Mouse (Mus musculus) embryonic facial prominence, embryonic 11.5 days (tissue): ENCODE measurements at regions not wholly inside any gene's neighbourhood (a gene's known extent, or its start where the extent isn't known, plus 50 kb on each side); places are given as distances from the start of the nearest gene placed in this dataset.

Source experiments
- ATAC-seq: fragments of 200-750 bp; cut with Nextera tagmentation; replicated peaks from 2 replicates; pipeline ENCODE4 v1.8.0; 2017; ENCODE audit warnings: low read depth; ENCODE audit not compliant: insufficient number of reproducible peaks, low FRiP score, low TSS enrichment
- DNase-seq: peaks from one replicate; pipeline ENCODE4 v3.0.0-alpha.2; 2015; ENCODE audit warnings: low spot score
- H3K27ac ChIP-seq: fragments of 300-500 bp; sonication (generic); replicated peaks from 2 replicates; pipeline ENCODE4 v1.5.1; 2014; ENCODE audit warnings: mild to moderate bottlenecking, low read depth, low read length, control low read depth
- H3K27me3 ChIP-seq: fragments of 300-500 bp; sonication (generic); 2 replicates; pipeline ENCODE4 v1.6.1; 2014; ENCODE audit warnings: mild to moderate bottlenecking, low read length, moderate library complexity, mixed read lengths; ENCODE audit not compliant: control insufficient read depth, insufficient read depth
- H3K36me3 ChIP-seq: fragments of 300-500 bp; sonication (generic); replicated peaks from 2 replicates; pipeline ENCODE4 v1.6.1; 2014; ENCODE audit warnings: low read depth, mild to moderate bottlenecking, low read length, moderate library complexity, mixed read lengths; ENCODE audit not compliant: control insufficient read depth, insufficient read depth
- H3K4me1 ChIP-seq: fragments of 300-500 bp; sonication (generic); 2 replicates; pipeline ENCODE4 v1.6.1; 2014; ENCODE audit warnings: low read length, mixed read lengths; ENCODE audit not compliant: control insufficient read depth, insufficient read depth
- H3K4me2 ChIP-seq: fragments of 300-500 bp; sonication (generic); 2 replicates; pipeline ENCODE4 v1.6.1; 2014; ENCODE audit warnings: low read depth, mild to moderate bottlenecking, control low read depth, low read length, moderate library complexity
- H3K4me3 ChIP-seq: fragments of 300-500 bp; sonication (generic); 2 replicates; pipeline ENCODE4 v1.5.1; 2014; ENCODE audit warnings: low read depth, low read length, control low read depth
- H3K9ac ChIP-seq: fragments of 300-500 bp; sonication (generic); replicated peaks from 2 replicates; pipeline ENCODE4 v1.6.1; 2014; ENCODE audit warnings: mild to moderate bottlenecking, control low read depth, low read length
- H3K9me3 ChIP-seq: fragments of 300-500 bp; sonication (generic); replicated peaks from 2 replicates; pipeline ENCODE4 v1.6.1; 2016; ENCODE audit warnings: mild to moderate bottlenecking, low read length, inconsistent platforms, mixed read lengths; ENCODE audit not compliant: control insufficient read depth
- WGBS: fragments of 180-500 bp; shearing (Covaris S2); extraction: QIAGEN DNeasy Blood & Tissue Kit; methylation state at CpG from one replicate; pipeline ENCODE4 v1.1.7; 2014; 5-methylcytosine and 5-hydroxymethylcytosine counted together

DNA sequence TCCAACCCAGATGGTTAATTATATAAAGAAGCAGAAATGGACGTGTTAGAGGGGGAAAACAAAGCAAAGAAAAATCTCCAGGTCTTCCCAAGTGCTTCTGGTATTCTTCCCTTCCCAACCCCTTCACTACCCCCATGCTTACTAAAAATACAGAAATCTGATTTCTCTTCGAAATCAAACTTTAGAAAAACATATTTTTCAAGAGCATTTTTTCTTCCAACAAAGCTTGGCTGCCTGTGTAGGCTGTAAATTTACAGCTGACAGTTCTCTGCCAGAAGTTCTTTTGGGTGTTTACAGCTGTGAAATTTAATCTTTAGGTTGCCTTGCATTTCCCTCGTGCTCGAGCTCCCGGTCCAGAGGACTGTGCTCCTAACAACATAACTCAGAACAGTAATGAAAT is 234.9 kb upstream of the Akirin2 start:
- H3K4me3 ChIP-seq, result no peak overlapping the region
- H3K27ac ChIP-seq, result no peak overlapping the region
- H3K4me1 ChIP-seq, result no peaks in the 10 kb centered on the region
- no peak overlapping the region for H3K4me2 ChIP-seq
- no peaks in the 10 kb centered on the region for H3K27me3 ChIP-seq
- no peaks in the 10 kb centered on the region for H3K36me3 ChIP-seq
- ATAC-seq (no peak), DNase-seq (no peak)
- WGBS, result 51% methylated on average over 5 of the region's 5 CpGs
- no peak overlapping the region for H3K9ac ChIP-seq
- no peaks in the 10 kb centered on the region for H3K9me3 ChIP-seq

DNA sequence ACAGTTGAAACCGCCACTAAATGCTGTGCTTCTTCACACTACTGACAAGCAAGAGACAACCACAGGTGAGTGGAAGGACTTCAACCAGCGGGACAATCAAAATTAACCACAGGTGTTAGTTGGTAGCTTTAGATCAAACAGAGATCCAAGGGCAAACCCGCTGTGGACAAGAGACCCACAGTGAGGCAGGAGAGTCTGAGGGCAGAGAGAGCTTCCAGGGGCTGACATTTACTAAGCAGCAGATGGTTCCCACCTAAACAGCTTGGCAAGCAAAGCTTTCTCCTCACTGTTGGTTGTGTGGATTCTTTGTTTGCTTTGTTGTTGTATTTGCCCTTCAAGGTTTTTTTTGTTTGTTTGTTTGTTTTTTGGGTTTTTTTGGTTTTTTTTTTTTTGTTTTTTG is 227.9 kb upstream of the Akirin2 start:
- Histone ChIP-seq H3K4me3 (no peak overlapping the region), H3K9ac (no peak overlapping the region), H3K27ac (no peak overlapping the region), H3K9me3 (no peaks in the 10 kb centered on the region), H3K4me1 (no peaks in the 10 kb centered on the region), H3K4me2 (no peak overlapping the region), H3K27me3 (no peaks in the 10 kb centered on the region), H3K36me3 (no peaks in the 10 kb centered on the region)
- ATAC-seq (no peak), DNase-seq (no peak)
- WGBS, result 65% methylated on average over 3 of the region's 3 CpGs

DNA sequence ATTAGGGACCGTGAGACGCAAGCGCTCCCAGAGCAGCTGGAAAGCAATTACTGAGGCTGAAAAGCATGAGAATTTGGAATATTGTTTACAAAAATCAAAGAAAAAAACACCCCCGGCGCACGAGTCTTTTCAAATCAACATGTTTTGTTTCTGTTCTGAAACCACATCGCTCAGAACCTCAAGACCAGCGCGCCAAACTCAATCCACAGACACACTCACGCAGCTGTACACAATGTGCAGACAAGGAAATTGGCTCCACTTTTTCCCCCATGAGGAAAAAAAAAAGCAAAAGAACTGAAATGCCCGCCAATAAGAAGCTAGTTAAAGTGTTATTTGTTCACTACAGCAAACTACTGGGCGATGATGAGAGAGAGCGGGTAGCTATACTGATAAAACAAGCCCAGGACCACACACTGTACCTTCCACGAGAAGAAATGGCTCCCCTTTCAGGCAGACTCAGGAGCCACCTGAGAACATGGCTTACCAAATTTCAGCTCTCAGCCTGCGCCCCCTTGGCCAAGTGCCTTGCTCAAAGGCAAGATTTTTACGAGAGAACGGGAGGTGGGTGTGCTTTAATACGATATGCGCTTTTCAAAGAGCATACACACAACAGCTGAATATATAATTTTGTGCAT is 222.5 kb upstream of the Akirin2 start:
- WGBS, result 68% methylated on average over 19 of the region's 19 CpGs

DNA sequence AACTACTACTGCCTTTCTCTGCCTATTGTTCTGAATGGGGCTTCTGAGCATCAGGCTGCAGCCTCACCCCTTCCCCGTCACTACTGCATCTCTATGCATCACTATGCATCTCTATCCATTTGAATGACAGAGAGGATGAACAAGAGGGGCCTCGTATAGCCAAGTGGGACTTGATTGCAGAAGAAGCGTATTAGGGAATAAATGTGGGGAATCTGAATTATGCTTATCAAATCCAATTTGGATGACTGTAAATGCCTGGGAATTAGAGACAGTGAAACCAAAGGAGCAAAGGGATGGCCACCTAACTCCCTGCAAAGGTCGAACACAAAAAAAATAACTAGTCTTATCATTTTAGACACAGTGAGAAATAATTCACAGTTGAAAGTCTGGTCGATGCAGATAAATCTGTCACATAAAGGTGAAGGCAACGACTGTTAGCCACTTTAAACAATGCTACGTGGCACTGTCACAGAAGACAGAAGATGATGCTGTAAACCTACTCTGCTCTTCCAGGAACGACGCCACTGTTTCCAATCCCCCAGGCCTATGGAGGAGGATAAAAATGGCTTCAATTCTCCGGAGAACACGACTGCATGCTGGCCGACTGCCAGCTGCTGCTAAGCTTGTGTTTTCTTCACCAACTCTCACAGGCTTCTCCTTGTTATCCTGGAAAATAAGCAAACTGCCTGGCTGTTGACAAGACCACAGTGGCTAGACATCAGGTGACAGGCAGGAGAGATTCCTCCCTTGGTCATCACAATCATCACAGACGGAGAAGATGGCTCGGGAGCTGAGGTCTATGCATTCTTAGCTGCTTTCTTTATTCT is 213.6 kb upstream of the Akirin2 start:
- DNase-seq, result no peak

More for the DNA sequence above, 222.5 kb upstream of the Akirin2 start:
- no peak overlapping the region for H3K4me2 ChIP-seq
- no peak for ATAC-seq
- H3K4me3 ChIP-seq, result no peak overlapping the region
- H3K9me3 ChIP-seq, result no peaks in the 10 kb centered on the region
- DNase-seq, result no peak
- no peaks in the 10 kb centered on the region for H3K27me3 ChIP-seq
- no peak overlapping the region for H3K27ac ChIP-seq
- no peaks in the 10 kb centered on the region for H3K36me3 ChIP-seq
- no peaks in the 10 kb centered on the region for H3K4me1 ChIP-seq
- H3K9ac ChIP-seq, result no peak overlapping the region

DNA sequence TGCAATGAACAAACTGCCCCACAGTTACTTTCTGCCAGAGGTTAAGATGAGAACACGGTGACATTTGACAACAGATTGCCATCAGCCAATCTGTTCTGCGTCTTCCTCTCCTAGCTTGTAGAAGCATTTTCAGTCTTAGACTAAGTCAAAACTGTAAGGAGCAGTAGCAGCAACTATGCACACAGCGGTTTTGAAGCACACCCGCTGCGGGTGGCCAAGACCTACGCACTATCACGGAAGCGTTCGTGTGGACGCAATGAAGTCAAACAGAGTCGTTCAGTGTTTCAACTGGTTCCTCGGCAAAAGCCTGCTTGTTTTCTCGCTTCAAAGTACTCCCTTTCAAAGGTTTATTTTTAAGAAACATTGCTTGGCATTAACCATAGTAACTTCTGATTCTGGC is 212.9 kb upstream of the Akirin2 start:
- no peak for DNase-seq
- no peaks in the 10 kb centered on the region for H3K36me3 ChIP-seq
- 90% methylated on average over 13 of the region's 13 CpGs for WGBS
- H3K27ac ChIP-seq, result no peak overlapping the region
- no peaks in the 10 kb centered on the region for H3K9me3 ChIP-seq
- H3K4me1 ChIP-seq, result no peaks in the 10 kb centered on the region
- no peaks in the 10 kb centered on the region for H3K27me3 ChIP-seq
- no peak for ATAC-seq
- H3K9ac ChIP-seq, result no peak overlapping the region
- H3K4me3 ChIP-seq, result no peak overlapping the region
- H3K4me2 ChIP-seq, result no peak overlapping the region

More for the DNA sequence above, 213.6 kb upstream of the Akirin2 start:
- H3K27me3 ChIP-seq, result no peaks in the 10 kb centered on the region
- H3K4me3 ChIP-seq, result no peak overlapping the region
- no peak overlapping the region for H3K27ac ChIP-seq
- no peaks in the 10 kb centered on the region for H3K4me1 ChIP-seq
- 65% methylated on average over 14 of the region's 14 CpGs for WGBS
- no peaks in the 10 kb centered on the region for H3K9me3 ChIP-seq
- ATAC-seq, result no peak
- no peaks in the 10 kb centered on the region for H3K36me3 ChIP-seq
- no peak overlapping the region for H3K4me2 ChIP-seq
- no peak overlapping the region for H3K9ac ChIP-seq

DNA sequence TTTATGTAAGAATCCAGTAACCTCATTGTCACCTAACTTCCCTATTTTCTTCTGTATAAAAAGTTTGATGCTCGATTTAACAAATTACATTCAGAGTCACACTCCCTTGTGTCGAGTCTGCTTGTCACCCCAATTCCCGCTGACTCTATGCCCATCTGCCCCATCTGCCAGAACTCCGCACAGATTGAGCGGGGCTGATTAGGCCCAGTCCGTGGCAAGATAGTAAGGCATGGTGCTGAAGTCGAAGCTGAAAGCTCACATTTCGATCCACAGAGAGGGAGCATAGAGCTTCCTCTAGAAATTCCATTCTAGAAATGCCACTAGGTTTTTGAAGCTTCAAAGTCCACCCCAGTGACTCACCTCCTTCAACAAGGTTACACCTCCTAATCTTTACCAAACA is 210.7 kb upstream of the Akirin2 start:
- Histone ChIP-seq H3K9me3 (no peaks in the 10 kb centered on the region), H3K36me3 (no peaks in the 10 kb centered on the region), H3K4me2 (no peak overlapping the region), H3K9ac (no peak overlapping the region), H3K4me3 (no peak overlapping the region), H3K27ac (no peak overlapping the region), H3K4me1 (no peaks in the 10 kb centered on the region), H3K27me3 (no peaks in the 10 kb centered on the region)
- DNase-seq (no peak), ATAC-seq (no peak)
- WGBS, result 88% methylated on average over 8 of the region's 8 CpGs

DNA sequence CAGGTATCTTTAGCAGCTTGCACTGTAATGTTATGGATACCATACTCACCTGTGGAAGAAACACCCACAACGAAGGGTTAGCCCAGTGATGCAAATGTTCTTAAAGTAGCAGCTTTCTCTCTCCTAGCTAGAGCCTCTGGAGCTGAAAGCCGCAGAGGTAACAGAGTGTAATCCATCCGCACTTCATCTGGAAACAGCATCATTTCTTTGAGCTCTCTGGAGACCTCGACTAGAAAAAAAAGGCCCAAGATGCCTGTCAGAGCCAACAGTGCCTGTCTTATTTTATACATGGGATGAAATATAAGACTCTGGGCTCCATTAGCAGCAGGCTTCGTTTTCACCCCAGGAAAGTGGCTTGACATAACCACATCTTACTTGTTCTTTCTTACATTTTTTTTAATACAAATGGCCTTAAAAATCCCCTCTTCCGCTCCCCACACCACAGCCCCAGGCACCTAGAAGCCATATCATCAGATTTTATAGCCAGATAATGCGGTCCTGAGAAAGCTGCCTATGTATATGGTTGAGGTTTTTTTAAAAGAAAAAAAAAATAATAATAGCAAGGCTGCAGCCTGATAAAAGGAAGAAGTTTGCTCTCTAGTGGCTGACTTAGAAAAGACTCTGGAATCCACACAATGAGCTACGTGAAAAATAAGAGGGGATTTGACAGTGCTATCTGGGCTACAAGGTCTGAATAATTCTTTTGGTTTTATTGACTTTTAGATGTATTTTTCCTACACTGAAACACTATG is 179.3 kb upstream of the Akirin2 start:
- no peak overlapping the region for H3K27ac ChIP-seq
- H3K9me3 ChIP-seq, result no peaks in the 10 kb centered on the region
- H3K4me2 ChIP-seq, result no peak overlapping the region

More for the DNA sequence above, 179.3 kb upstream of the Akirin2 start:
- H3K4me3 ChIP-seq, result no peak overlapping the region
- no peaks in the 10 kb centered on the region for H3K27me3 ChIP-seq
- peak; percentile 40 for DNase-seq
- peak; percentile 34; the same call in 1 of the 2 replicates for ATAC-seq
- no peaks in the 10 kb centered on the region for H3K36me3 ChIP-seq
- no peaks in the 10 kb centered on the region for H3K4me1 ChIP-seq
- 63% methylated on average over 8 of the region's 8 CpGs for WGBS
- H3K9ac ChIP-seq, result no peak overlapping the region
